Comparison of ENCODE assay signal across 9 mouse cellular contexts in genomic region chr7:92937955-92938354, GRCm38 (mm10).
DNase-seq lines count a peak whose midpoint lies in the region; ATAC-seq and TF ChIP-seq lines count a peak whose summit lies in the region.
"Had no signal": no experiment of that assay in that cellular context is flagged by ENCODE, and none has a peak within 500 bp of the region (broad histone marks: within the 10 kb centered on the region; RNA-seq: fewer than 3 reads in every experiment).

No protein-coding gene starts in this region.

- TF ChIP-seq POLR2A in MEL (IDR thresholded peaks at IDR 0.05; ENCODE audit: control insufficient read depth in 1 of 2, insufficient read depth in 1 of 2, low read depth in 1 of 2, low read length in 2 of 2, poor library complexity in 1 of 2), result no peak

- DNase-seq in CD4-positive, CD25-positive, alpha-beta regulatory T cell, adult 2 months (ENCODE audit: low read depth, low spot score), result peak; percentile 13
- DNase-seq in kidney, postnatal 14 days, result peak; percentile 8
- DNase-seq in kidney, adult 18-20 months, result no peak
- peak; percentile 56 for DNase-seq in MEL (ENCODE audit: low read depth, low spot score)
- DNase-seq in midbrain, embryonic 11.5 days (ENCODE audit: low spot score, missing footprints), result peak; percentile 92
- DNase-seq in urinary bladder, postnatal 10 days (ENCODE audit: low spot score), result no peak

- no peaks in the 10 kb centered on the region for H3K4me1 ChIP-seq in MEL (ENCODE audit: control insufficient read depth in 1 of 2, insufficient read depth in 2 of 2, low read length in 2 of 2)
- peaks cover 21% of the 10 kb centered on the region for H3K4me1 ChIP-seq in midbrain, embryonic 11.5 days (ENCODE audit: control insufficient read depth, insufficient read depth, low read length)

- no peak for ATAC-seq in CD4-positive, CD25-positive, alpha-beta regulatory T cell, adult 4 months
- peak; percentile 52; the same call in 1 of the 2 replicates for ATAC-seq in common myeloid progenitor, adult 5-6 weeks (replicated peaks; ENCODE audit: low read depth, poor library complexity, severe bottlenecking)
- ATAC-seq in midbrain, embryonic 11.5 days (ENCODE audit: low FRiP score), result no peak; the same call in 1 of the 2 replicates

- H3K36me3 ChIP-seq in MEL (ENCODE audit: control insufficient read depth in 1 of 2, insufficient read depth in 2 of 2, low read length in 2 of 2), result no peaks in the 10 kb centered on the region
- no peaks in the 10 kb centered on the region for H3K36me3 ChIP-seq in midbrain, embryonic 11.5 days (ENCODE audit: control insufficient read depth, insufficient read depth, low read length)

- no peaks in the 10 kb centered on the region for H3K79me2 ChIP-seq in MEL (ENCODE audit: control insufficient read depth, insufficient read depth, low read length, poor library complexity)

- 26% methylated on average over 6 of the region's 6 CpGs for WGBS in midbrain, embryonic 11.5 days

- TF ChIP-seq CTCF in MEL (IDR thresholded peaks at IDR 0.05 in 2 of 3, conservative IDR thresholded peaks at IDR 0.05 in 1 of 3; ENCODE audit: control insufficient read depth in 1 of 3, insufficient read depth in 1 of 3, low read depth in 2 of 3, low read length in 3 of 3, poor library complexity in 1 of 3, severe bottlenecking in 1 of 3), result peak; percentile 66 to 71 (median 68)

- no peak for TF ChIP-seq EP300 in MEL (IDR thresholded peaks at IDR 0.05; ENCODE audit: low read depth in 1 of 2, low read length in 2 of 2)

- no peak overlapping the region for H3K4me3 ChIP-seq in MEL (ENCODE audit: control insufficient read depth in 1 of 2, insufficient read depth in 1 of 2, low read depth in 2 of 2, low read length in 2 of 2)
- no peak overlapping the region for H3K4me3 ChIP-seq in midbrain, embryonic 11.5 days (ENCODE audit: low read depth, low read length)

- H3K9me3 ChIP-seq in MEL (replicated peaks; ENCODE audit: insufficient read depth, low read length), result no peaks in the 10 kb centered on the region
- no peaks in the 10 kb centered on the region for H3K9me3 ChIP-seq in midbrain, embryonic 11.5 days (ENCODE audit: control insufficient read depth, low read length)

- no peak overlapping the region for H3K4me2 ChIP-seq in midbrain, embryonic 11.5 days

- no peaks in the 10 kb centered on the region for H3K27me3 ChIP-seq in MEL (ENCODE audit: control insufficient read depth in 1 of 2, insufficient read depth in 2 of 2, low read length in 2 of 2)
- no peaks in the 10 kb centered on the region for H3K27me3 ChIP-seq in midbrain, embryonic 11.5 days (ENCODE audit: control insufficient read depth, insufficient read depth, low read length)

- TF ChIP-seq RAD21 in MEL (IDR thresholded peaks at IDR 0.05; ENCODE audit: low read depth, low read length), result peak; percentile 70

- no peak overlapping the region for H3K27ac ChIP-seq in MEL (ENCODE audit: control insufficient read depth, low read depth, low read length)
- no peak overlapping the region for H3K27ac ChIP-seq in midbrain, embryonic 11.5 days (ENCODE audit: low read depth, low read length)
- H3K27ac ChIP-seq: macrophage had no signal

- H3K9ac ChIP-seq in MEL (ENCODE audit: control insufficient read depth, low read depth, low read length, poor library complexity, severe bottlenecking), result no peak overlapping the region
- H3K9ac ChIP-seq in midbrain, embryonic 11.5 days (ENCODE audit: low read length), result no peak overlapping the region

TF ChIP-seq in MEL, 35 proteins besides CTCF, POLR2A, EP300 and RAD21:
- no peak for TF ChIP-seq KAT2A (conservative IDR thresholded peaks at IDR 0.05; ENCODE audit: low read depth, low read length)
- no peak for TF ChIP-seq MXI1 (IDR thresholded peaks at IDR 0.05; ENCODE audit: low read depth, low read length)
- TF ChIP-seq GATA1 (IDR thresholded peaks at IDR 0.05; ENCODE audit: low read depth, low read length), result no peak
- no peak for TF ChIP-seq ETS1 (IDR thresholded peaks at IDR 0.05; ENCODE audit: low read depth, low read length)
- no peak for TF ChIP-seq MYC (IDR thresholded peaks at IDR 0.05; ENCODE audit: low read depth, low read length)
- TF ChIP-seq MAFK (IDR thresholded peaks at IDR 0.05; ENCODE audit: borderline replicate concordance, low read depth, low read length), result 0 out of 2 replicates have a peak, but pooled peaks have one; percentile 26
- TF ChIP-seq TAL1 (IDR thresholded peaks at IDR 0.05; ENCODE audit: low read length), result no peak
- TF ChIP-seq ZC3H11A (IDR thresholded peaks at IDR 0.05; ENCODE audit: low read depth, low read length), result peak; percentile 54; the same call in 1 of the 2 replicates
- TF ChIP-seq MEF2A (IDR thresholded peaks at IDR 0.05; ENCODE audit: extremely low read depth, insufficient replicate concordance, low read depth, low read length, poor library complexity, severe bottlenecking), result no peak
- peak; percentile 68 for TF ChIP-seq SMC3 (IDR thresholded peaks at IDR 0.05; ENCODE audit: low read depth, low read length)
- TF ChIP-seq NELFE (IDR thresholded peaks at IDR 0.05; ENCODE audit: low read depth, low read length), result no peak
- TF ChIP-seq ZNF384 (IDR thresholded peaks at IDR 0.05; ENCODE audit: low read depth, low read length), result no peak
- no peak for TF ChIP-seq TCF12 (IDR thresholded peaks at IDR 0.05; ENCODE audit: low read depth, low read length)
- no peak for TF ChIP-seq CHD1 (IDR thresholded peaks at IDR 0.05; ENCODE audit: low read depth, low read length)
- no peak for TF ChIP-seq POLR2AphosphoS5 (IDR thresholded peaks at IDR 0.05; ENCODE audit: borderline replicate concordance, low read depth, low read length)

Comparison
In these comparisons a context has a peak if more than half of its experiments do, and no peak if none do; other contexts are left out.
1. DNase-seq: peak in CD4-positive, CD25-positive, alpha-beta regulatory T cell, adult 2 months (single experiment), kidney, postnatal 14 days (single experiment), MEL (single experiment) and midbrain, embryonic 11.5 days (single experiment); none in kidney, adult 18-20 months (single experiment) and urinary bladder, postnatal 10 days (single experiment).